Mouse (Mus musculus): ENCODE results near the gene Tnp2. TPM values are rescaled to one million over a fixed set of nuclear protein-coding genes. Genes with fewer than 3 reads are reported as not detected.

Gene Tnp2
- polyA plus RNA-seq, 1 experiment = 28,975 TPM

GRCm38 (mm10) chr16:10769661-10770060, 18.8 kb downstream of the Tnp2 start:
- H3K4me1 ChIP-seq (ENCODE audit: control insufficient read depth, insufficient read depth, low read length) = no peaks in the 10 kb centered on the region
- no peak for TF ChIP-seq CTCF (IDR thresholded peaks at IDR 0.05; ENCODE audit: control insufficient read depth, insufficient read depth, insufficient replicate concordance, low read depth, low read length)
- no peak for TF ChIP-seq POLR2A (IDR thresholded peaks at IDR 0.05; ENCODE audit: control insufficient read depth, low read depth, low read length)
- no peaks in the 10 kb centered on the region for H3K36me3 ChIP-seq (ENCODE audit: control insufficient read depth, insufficient read depth, low read length)
- no peaks in the 10 kb centered on the region for H3K27me3 ChIP-seq (ENCODE audit: control insufficient read depth, insufficient read depth, low read length)
- H3K4me3 ChIP-seq (ENCODE audit: control insufficient read depth, low read depth, low read length) = no peak overlapping the region
- no peak overlapping the region for H3K27ac ChIP-seq (ENCODE audit: control insufficient read depth, insufficient read depth, low read depth, low read length)

- no peaks in the 10 kb centered on the region for H3K27me3 ChIP-seq (ENCODE audit: control insufficient read depth, insufficient read depth, low read length)
- no peaks in the 10 kb centered on the region; the same call in 1 of the 2 replicates for H3K4me1 ChIP-seq (ENCODE audit: control insufficient read depth, insufficient read depth, low read length)
- no peak overlapping the region for H3K4me3 ChIP-seq (ENCODE audit: control insufficient read depth, low read depth, low read length)
- no peak overlapping the region for H3K27ac ChIP-seq (ENCODE audit: control insufficient read depth, insufficient read depth, low read depth, low read length)
- H3K36me3 ChIP-seq (ENCODE audit: control insufficient read depth, insufficient read depth, low read length) = no peaks in the 10 kb centered on the region
- no peak for TF ChIP-seq CTCF (IDR thresholded peaks at IDR 0.05; ENCODE audit: control insufficient read depth, insufficient read depth, insufficient replicate concordance, low read depth, low read length)
- no peak for TF ChIP-seq POLR2A (IDR thresholded peaks at IDR 0.05; ENCODE audit: control insufficient read depth, low read depth, low read length)
Observed at GRCm38 (mm10) chr16:10768821-10769220, 19.6 kb downstream of the Tnp2 start.

- no peaks in the 10 kb centered on the region for H3K36me3 ChIP-seq (ENCODE audit: control insufficient read depth, insufficient read depth, low read length)
- peak; percentile 21; the same call in 1 of the 2 replicates for TF ChIP-seq CTCF (IDR thresholded peaks at IDR 0.05; ENCODE audit: control insufficient read depth, insufficient read depth, insufficient replicate concordance, low read depth, low read length)
- TF ChIP-seq POLR2A (IDR thresholded peaks at IDR 0.05; ENCODE audit: control insufficient read depth, low read depth, low read length) = no peak
- no peaks in the 10 kb centered on the region; the same call in none of the 2 replicates for H3K4me1 ChIP-seq (ENCODE audit: control insufficient read depth, insufficient read depth, low read length)
- no peak overlapping the region for H3K4me3 ChIP-seq (ENCODE audit: control insufficient read depth, low read depth, low read length)
- H3K27me3 ChIP-seq (ENCODE audit: control insufficient read depth, insufficient read depth, low read length) = no peaks in the 10 kb centered on the region
- H3K27ac ChIP-seq (ENCODE audit: control insufficient read depth, insufficient read depth, low read depth, low read length) = no peak overlapping the region
Observed at GRCm38 (mm10) chr16:10767158-10767557, 21.3 kb downstream of the Tnp2 start.

GRCm38 (mm10) chr16:10764323-10764722, 24.1 kb downstream of the Tnp2 start:
- Histone ChIP-seq H3K4me3 (ENCODE audit: control insufficient read depth, low read depth, low read length) (no peak overlapping the region), H3K36me3 (ENCODE audit: control insufficient read depth, insufficient read depth, low read length) (no peaks in the 10 kb centered on the region), H3K27ac (ENCODE audit: control insufficient read depth, insufficient read depth, low read depth, low read length) (no peak overlapping the region), H3K27me3 (ENCODE audit: control insufficient read depth, insufficient read depth, low read length) (no peaks in the 10 kb centered on the region), H3K4me1 (ENCODE audit: control insufficient read depth, insufficient read depth, low read length) (peaks cover 5% of the 10 kb centered on the region)
- no peak for TF ChIP-seq CTCF (IDR thresholded peaks at IDR 0.05; ENCODE audit: control insufficient read depth, insufficient read depth, insufficient replicate concordance, low read depth, low read length)
- no peak for TF ChIP-seq POLR2A (IDR thresholded peaks at IDR 0.05; ENCODE audit: control insufficient read depth, low read depth, low read length)

- Histone ChIP-seq H3K4me3 (ENCODE audit: control insufficient read depth, low read depth, low read length) (peak overlapping the region; percentile 71), H3K27ac (ENCODE audit: control insufficient read depth, insufficient read depth, low read depth, low read length) (no peak overlapping the region), H3K27me3 (ENCODE audit: control insufficient read depth, insufficient read depth, low read length) (no peaks in the 10 kb centered on the region), H3K36me3 (ENCODE audit: control insufficient read depth, insufficient read depth, low read length) (no peaks in the 10 kb centered on the region), H3K4me1 (ENCODE audit: control insufficient read depth, insufficient read depth, low read length) (peaks cover 5% of the 10 kb centered on the region)
- no peak for TF ChIP-seq POLR2A (IDR thresholded peaks at IDR 0.05; ENCODE audit: control insufficient read depth, low read depth, low read length)
- no peak for TF ChIP-seq CTCF (IDR thresholded peaks at IDR 0.05; ENCODE audit: control insufficient read depth, insufficient read depth, insufficient replicate concordance, low read depth, low read length)
Observed at GRCm38 (mm10) chr16:10763540-10764264, 24.8 kb downstream of the Tnp2 start.

GRCm38 (mm10) chr16:10762569-10763180, 25.8 kb downstream of the Tnp2 start:
- H3K27me3 ChIP-seq (ENCODE audit: control insufficient read depth, insufficient read depth, low read length) = no peaks in the 10 kb centered on the region
- H3K4me1 ChIP-seq (ENCODE audit: control insufficient read depth, insufficient read depth, low read length) = peaks cover 5% of the 10 kb centered on the region
- no peaks in the 10 kb centered on the region for H3K36me3 ChIP-seq (ENCODE audit: control insufficient read depth, insufficient read depth, low read length)
- TF ChIP-seq CTCF (IDR thresholded peaks at IDR 0.05; ENCODE audit: control insufficient read depth, insufficient read depth, insufficient replicate concordance, low read depth, low read length) = no peak
- no peak for TF ChIP-seq POLR2A (IDR thresholded peaks at IDR 0.05; ENCODE audit: control insufficient read depth, low read depth, low read length)
- H3K4me3 ChIP-seq (ENCODE audit: control insufficient read depth, low read depth, low read length) = peak overlapping the region; percentile 74
- H3K27ac ChIP-seq (ENCODE audit: control insufficient read depth, insufficient read depth, low read depth, low read length) = no peak overlapping the region

GRCm38 (mm10) chr16:10761182-10761581, 27.3 kb downstream of the Tnp2 start:
- TF ChIP-seq POLR2A (IDR thresholded peaks at IDR 0.05; ENCODE audit: control insufficient read depth, low read depth, low read length) = no peak
- TF ChIP-seq CTCF (IDR thresholded peaks at IDR 0.05; ENCODE audit: control insufficient read depth, insufficient read depth, insufficient replicate concordance, low read depth, low read length) = no peak
- peaks cover 5% of the 10 kb centered on the region for H3K4me1 ChIP-seq (ENCODE audit: control insufficient read depth, insufficient read depth, low read length)
- no peak overlapping the region for H3K27ac ChIP-seq (ENCODE audit: control insufficient read depth, insufficient read depth, low read depth, low read length)
- no peaks in the 10 kb centered on the region for H3K36me3 ChIP-seq (ENCODE audit: control insufficient read depth, insufficient read depth, low read length)
- H3K4me3 ChIP-seq (ENCODE audit: control insufficient read depth, low read depth, low read length) = no peak overlapping the region
- no peaks in the 10 kb centered on the region for H3K27me3 ChIP-seq (ENCODE audit: control insufficient read depth, insufficient read depth, low read length)
